Mouse (Mus musculus) hematopoietic stem cell, adult 5-6 weeks (primary cell): Measurements from ENCODE around the gene Thada. TPM values are rescaled to one million over a fixed set of nuclear protein-coding genes. Genes with fewer than 3 reads are reported as not detected.
"Not testable (repeated sequence)": the region's sequence is repeated elsewhere in the genome, so short reads cannot be mapped to it uniquely, and the experiment has no call there.

Experiments
- ATAC-seq, 2 experiments: fragments of 125-278 bp in 1 of 2; replicated peaks in 1 of 2; 2 replicates each; pipeline ENCODE4 v1.8.0; 2016 to 2017; ENCODE audit warnings: inconsistent platforms in 2 of 2, mild to moderate bottlenecking in 2 of 2, moderate number of reproducible peaks in 2 of 2, low read depth in 1 of 2, moderate TSS enrichment in 1 of 2; ENCODE audit not compliant: low FRiP score in 2 of 2, poor library complexity in 2 of 2, severe bottlenecking in 2 of 2, insufficient read depth in 1 of 2, low TSS enrichment in 1 of 2
- total RNA-seq: library from RNA; stranded (forward); fragments of 172-1452, 232-1000 nt; gene quantifications from 2 replicates; pipeline ENCODE4 v1.2.3, GENCODE M21; 2017

The Thada gene
- total RNA-seq, 1 experiment from 2014 or later = 29.8 TPM

GRCm38 (mm10) chr17:84234785-84235184, 231.2 kb downstream of the Thada start:
- ATAC-seq = not testable (repeated sequence)

- ATAC-seq = no peak
These were observed 232.2 kb downstream of the Thada start for GRCm38 (mm10) chr17:84233758-84234157.

- ATAC-seq = no peak
These were observed 234.6 kb downstream of the Thada start for GRCm38 (mm10) chr17:84231361-84231760.

- ATAC-seq = no peak
These were observed 237.8 kb downstream of the Thada start for GRCm38 (mm10) chr17:84228223-84228622.

GRCm38 (mm10) chr17:84226681-84227080, 239.3 kb downstream of the Thada start:
- ATAC-seq = no peak

GRCm38 (mm10) chr17:84226231-84226630, 239.8 kb downstream of the Thada start:
- ATAC-seq = peak; percentile 14 to 68; a peak in 2 of 4 replicates

GRCm38 (mm10) chr17:84224217-84224887, 241.7 kb downstream of the Thada start:
- no peak for ATAC-seq

GRCm38 (mm10) chr17:84218841-84219240, 247.2 kb downstream of the Thada start:
- not testable (repeated sequence) for ATAC-seq

- no peak for ATAC-seq
These were observed 248.3 kb downstream of the Thada start for GRCm38 (mm10) chr17:84217696-84218095.

GRCm38 (mm10) chr17:84215264-84215960, 250.6 kb downstream of the Thada start:
- no peak for ATAC-seq

- ATAC-seq = no peak
These were observed 252.5 kb downstream of the Thada start for GRCm38 (mm10) chr17:84213464-84213863.

- no peak for ATAC-seq
These were observed 258.4 kb downstream of the Thada start for GRCm38 (mm10) chr17:84207611-84208010.

GRCm38 (mm10) chr17:84206239-84206638, 259.8 kb downstream of the Thada start:
- no peak for ATAC-seq

GRCm38 (mm10) chr17:84204962-84205361, 261.0 kb downstream of the Thada start:
- ATAC-seq = no peak

GRCm38 (mm10) chr17:84203340-84203739, 262.7 kb downstream of the Thada start:
- ATAC-seq = no peak

- ATAC-seq = peak; percentile 37 to 64; a peak in 2 of 4 replicates
These were observed 264.8 kb downstream of the Thada start for GRCm38 (mm10) chr17:84201183-84201582.

- ATAC-seq = no peak
These were observed 268.1 kb downstream of the Thada start for GRCm38 (mm10) chr17:84197912-84198344.

- ATAC-seq = no peak
These were observed 269.7 kb downstream of the Thada start for GRCm38 (mm10) chr17:84196329-84196728.

GRCm38 (mm10) chr17:84195835-84196234, 270.2 kb downstream of the Thada start:
- no peak for ATAC-seq
